Mouse (Mus musculus) duodenum, adult 2 months (tissue): ENCODE measurements around the gene Coa4. TPM values are rescaled to one million over a fixed set of nuclear protein-coding genes. Genes with fewer than 3 reads are reported as not detected.

Source experiments
- polyA plus RNA-seq: library from polyadenylated mRNA; depleted of rRNA; stranded (reverse); fragments of >200 nt; gene quantifications from 2 replicates; pipeline ENCODE4 v1.2.3, GENCODE M21; 2012; ENCODE audit warnings: low replicate concordance; rRNA removed

Gene Coa4
- 9.2 and 14.8 TPM in 2 replicates for polyA plus RNA-seq

DNA sequence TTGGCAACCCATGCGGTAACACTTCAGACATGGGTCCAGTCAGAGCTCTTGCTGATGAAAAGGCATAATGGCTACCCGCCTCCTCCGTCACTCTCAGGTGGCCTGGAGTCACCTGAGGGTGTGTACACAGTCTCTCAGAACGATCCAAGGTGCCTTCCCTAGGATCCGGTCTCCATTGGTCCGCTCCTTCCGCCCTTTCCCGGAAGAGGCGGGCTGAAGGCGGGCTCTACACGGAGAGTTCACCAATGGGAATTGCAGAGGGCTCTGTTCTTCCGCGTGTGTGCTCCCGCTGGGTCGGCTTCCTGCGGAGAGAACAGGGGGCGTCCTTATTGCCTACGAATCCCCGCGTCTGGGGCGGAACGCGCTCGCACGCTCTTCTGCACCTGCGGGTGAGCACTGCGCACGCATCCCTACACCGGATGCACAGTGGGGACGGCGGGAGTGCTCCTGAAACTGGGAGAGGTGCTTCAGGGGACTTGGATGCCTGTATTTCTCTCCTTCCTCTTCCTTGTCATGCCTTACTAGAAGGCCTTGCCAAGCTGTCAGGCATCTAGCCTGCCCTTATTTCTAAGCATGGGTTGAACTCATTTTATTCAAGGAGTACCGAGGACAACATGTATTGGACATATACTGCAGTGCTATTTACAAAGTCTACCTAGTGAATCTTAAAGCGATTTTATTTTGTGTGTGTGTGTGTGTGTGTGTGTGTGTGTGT, at the start of gene Coa4:
TSS of gene Coa4 (plus strand) at position 268 of the 715 bp plus-strand sequence.

DNA sequence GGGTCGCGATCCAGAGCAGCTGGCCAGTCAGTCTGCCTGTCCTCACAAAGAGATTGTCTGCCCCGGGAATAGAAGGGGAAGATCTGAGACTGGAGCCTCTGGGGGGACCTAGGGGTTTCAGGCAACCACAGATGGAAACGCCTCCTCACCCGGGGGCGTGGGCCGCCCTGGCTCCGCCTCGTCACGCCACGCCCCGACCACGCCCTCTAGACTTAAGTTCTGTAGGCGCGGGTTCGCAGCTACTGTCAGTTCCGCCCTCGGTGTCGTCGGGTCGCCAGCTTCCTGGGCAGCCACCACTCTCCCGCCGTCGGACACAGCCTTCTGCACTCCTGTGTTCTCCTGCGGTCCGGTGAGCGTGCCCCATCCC, 43.8 kb upstream of the Coa4 start, which contains the start of gene Ucp2:
TSS of gene Ucp2 (plus strand) at position 221 of the 367 bp plus-strand sequence.

DNA sequence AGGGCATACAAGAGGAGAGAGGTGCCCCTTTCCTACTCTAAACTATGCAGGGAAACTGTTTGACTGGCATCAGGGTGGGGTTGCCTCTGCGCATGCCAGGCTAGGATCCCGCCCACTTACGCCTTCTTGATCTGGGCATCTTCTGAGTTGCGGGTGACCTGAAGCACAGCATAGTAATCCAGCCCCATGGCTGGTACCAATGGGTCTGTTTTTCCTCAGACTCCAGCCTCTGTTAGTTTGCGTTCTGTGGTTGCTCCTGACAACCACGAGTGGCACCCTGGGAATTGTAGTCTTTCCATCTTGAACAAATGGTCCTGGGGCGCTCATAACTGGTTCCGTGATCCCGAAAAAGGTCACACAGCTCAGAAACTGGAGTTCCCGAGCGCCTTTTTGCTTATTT, 22.3 kb upstream of the Coa4 start, which contains the start of gene Dnajb13:
TSS of gene Dnajb13 (minus strand) at position 388 of the 400 bp plus-strand sequence.

Other genes with a start within 250 kb of the Coa4 start
- 8.4 and 18.8 TPM in 2 replicates for gene C2cd3, start 164.8 kb upstream of the Coa4 start, polyA plus RNA-seq
- 58.7 and 206 TPM in 2 replicates for gene Ppme1, start 164.8 kb upstream of the Coa4 start, polyA plus RNA-seq
- 0.41 TPM in 2 replicates for gene Ucp3, start 64.1 kb upstream of the Coa4 start, polyA plus RNA-seq
- 908 and 1,967 TPM in 2 replicates for gene Ucp2, start 43.7 kb upstream of the Coa4 start, polyA plus RNA-seq
- gene Dnajb13, start 22.1 kb upstream of the Coa4 start, polyA plus RNA-seq, result 0.36 TPM in 1 of 2 replicates, not detected in the other
- gene Rab6a, start 70.3 kb downstream of the Coa4 start, polyA plus RNA-seq, result 26.5 and 34.5 TPM in 2 replicates
- gene Mrpl48, start 71.2 kb downstream of the Coa4 start, polyA plus RNA-seq, result 4.8 and 5.2 TPM in 2 replicates
- gene Plekhb1, start 125.3 kb downstream of the Coa4 start, polyA plus RNA-seq, result 7.5 and 20.7 TPM in 2 replicates
- gene Fam168a, start 169.6 kb downstream of the Coa4 start, polyA plus RNA-seq, result 15.5 and 31.6 TPM in 2 replicates